Mouse (Mus musculus) lung, embryonic 16.5 days (tissue): ENCODE data around the gene Mink1. TPM values are rescaled to one million over a fixed set of nuclear protein-coding genes. Genes with fewer than 3 reads are reported as not detected.
"Not testable (repeated sequence)": the region's sequence is repeated elsewhere in the genome, so short reads cannot be mapped to it uniquely, and the experiment has no call there.

Source experiments
- ATAC-seq: fragments of 200-750 bp; cut with Nextera tagmentation; 2 replicates; pipeline ENCODE4 v1.8.0; 2017; ENCODE audit warnings: low read depth, mild to moderate bottlenecking, moderate library complexity
- H3K27ac ChIP-seq: fragments of 300-500 bp; sonication (generic); 2 replicates; pipeline ENCODE4 v1.5.1; 2014; ENCODE audit warnings: mild to moderate bottlenecking, control low read depth, low read length
- H3K27me3 ChIP-seq: fragments of 300-500 bp; sonication (generic); 2 replicates; pipeline ENCODE4 v1.6.1; 2014; ENCODE audit warnings: low read depth, low read length, mixed read lengths; ENCODE audit not compliant: control insufficient read depth, insufficient read depth
- H3K36me3 ChIP-seq: fragments of 300-500 bp; sonication (generic); 2 replicates; pipeline ENCODE4 v1.6.1; 2014; ENCODE audit warnings: low read length; ENCODE audit not compliant: control insufficient read depth, insufficient read depth
- H3K4me1 ChIP-seq: fragments of 300-500 bp; sonication (generic); replicated peaks from 2 replicates; pipeline ENCODE4 v1.6.1; 2014; ENCODE audit warnings: low read length, mixed read lengths; ENCODE audit not compliant: control insufficient read depth, insufficient read depth
- H3K4me2 ChIP-seq: fragments of 300-500 bp; sonication (generic); 2 replicates; pipeline ENCODE4 v1.6.1; 2014; ENCODE audit warnings: low read depth, low read length, control low read depth
- H3K4me3 ChIP-seq: fragments of 300-500 bp; sonication (generic); 2 replicates; pipeline ENCODE4 v1.5.1; 2014; ENCODE audit warnings: mild to moderate bottlenecking, low read length, control low read depth
- H3K9ac ChIP-seq: fragments of 300-500 bp; sonication (generic); 2 replicates; pipeline ENCODE4 v1.6.1; 2014; ENCODE audit warnings: low read length, control low read depth
- H3K9me3 ChIP-seq: fragments of 300-500 bp; sonication (generic); 2 replicates; pipeline ENCODE4 v1.6.1; 2016; ENCODE audit warnings: low read length; ENCODE audit not compliant: control insufficient read depth
- WGBS: fragments of 180-500 bp; shearing (Covaris S2); extraction: QIAGEN DNeasy Blood & Tissue Kit; methylation state at CpG from one replicate; pipeline ENCODE4 v1.1.7; 2014; 5-methylcytosine and 5-hydroxymethylcytosine counted together
- polyA plus RNA-seq: library from polyadenylated mRNA; unstranded; fragments of >200 nt; fragmentation: Nextera tagmentation; extraction: Ambion mirVana; gene quantifications from 2 replicates; pipeline ENCODE4 v1.2.1, GENCODE M21; 2015

Mink1 gene
- polyA plus RNA-seq, 1 experiment from 2014 or later: 10.3 TPM

DNA sequence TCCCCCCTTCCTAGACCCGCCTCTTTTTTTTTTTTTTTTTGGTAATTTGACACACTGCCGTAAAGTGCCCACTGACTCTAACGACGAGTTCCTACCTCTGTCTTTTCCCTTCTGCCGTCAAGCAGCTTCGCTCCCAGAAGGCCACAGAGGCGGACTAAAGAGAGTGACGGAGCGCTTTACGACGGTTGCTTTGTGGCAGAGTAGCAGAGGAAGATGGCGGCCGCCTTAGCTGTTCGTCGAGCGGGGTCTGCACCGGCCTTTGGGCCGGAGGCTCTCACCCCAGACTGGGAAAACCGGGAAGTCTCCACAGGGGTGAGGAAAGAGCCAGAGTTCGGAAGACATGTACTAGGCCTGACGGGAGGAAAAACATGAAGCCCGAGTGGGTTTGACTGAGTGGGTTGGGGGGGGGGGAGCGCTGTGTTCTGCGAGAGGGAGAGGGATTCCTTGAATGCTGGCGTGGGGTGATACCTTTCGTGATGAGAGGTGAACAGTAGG is 37.5 kb upstream of the Mink1 start, which contains the start of gene Psmb6:
TSS of gene Psmb6 (plus strand) at position 184 of the 495 bp plus-strand sequence.
- no peaks in the 10 kb centered on the region for H3K9me3 ChIP-seq
- peak within 1 kb of the TSS; percentile 58 for H3K4me2 ChIP-seq
- peaks cover 5% of the 10 kb centered on the region for H3K4me1 ChIP-seq
- WGBS: 0% methylated on average over 25 of the region's 26 CpGs
- H3K27me3 ChIP-seq: no peaks in the 10 kb centered on the region
- H3K36me3 ChIP-seq: peaks cover 18% of the 10 kb centered on the region
- H3K27ac ChIP-seq: no peak within 1 kb of the TSS
- peak within 1 kb of the TSS; percentile 81 for H3K9ac ChIP-seq
- peak; percentile 95 for ATAC-seq
- peak within 1 kb of the TSS; percentile 78 for H3K4me3 ChIP-seq

DNA sequence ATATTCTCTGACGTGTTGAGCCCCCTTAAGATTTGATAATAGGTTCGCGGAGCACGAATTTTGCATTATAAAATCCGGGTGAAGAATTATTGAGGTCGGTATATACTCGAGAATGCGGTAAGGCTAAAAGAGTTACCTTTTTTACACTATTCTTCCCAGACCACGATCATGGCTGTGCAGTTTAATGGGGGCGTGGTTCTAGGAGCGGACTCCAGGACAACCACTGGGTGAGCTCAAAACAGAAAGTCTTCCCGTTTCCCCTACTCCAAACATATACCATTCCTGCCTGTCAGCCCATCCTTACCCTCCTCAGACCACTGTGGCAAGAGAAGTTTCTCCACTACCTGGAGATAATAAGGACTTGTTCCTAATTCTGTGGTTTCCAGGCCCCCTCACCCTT is 37.0 kb upstream of the Mink1 start:
- no peak overlapping the region for H3K27ac ChIP-seq
- peak overlapping the region; percentile 58 for H3K4me2 ChIP-seq
- peak overlapping the region; percentile 81 for H3K9ac ChIP-seq
- ATAC-seq: peak; percentile 42
- WGBS: 1% methylated on average over 12 of the region's 12 CpGs
- no peaks in the 10 kb centered on the region for H3K9me3 ChIP-seq
- H3K27me3 ChIP-seq: no peaks in the 10 kb centered on the region
- peak overlapping the region; percentile 78 for H3K4me3 ChIP-seq
- peaks cover 5% of the 10 kb centered on the region for H3K4me1 ChIP-seq
- H3K36me3 ChIP-seq: peaks cover 18% of the 10 kb centered on the region

DNA sequence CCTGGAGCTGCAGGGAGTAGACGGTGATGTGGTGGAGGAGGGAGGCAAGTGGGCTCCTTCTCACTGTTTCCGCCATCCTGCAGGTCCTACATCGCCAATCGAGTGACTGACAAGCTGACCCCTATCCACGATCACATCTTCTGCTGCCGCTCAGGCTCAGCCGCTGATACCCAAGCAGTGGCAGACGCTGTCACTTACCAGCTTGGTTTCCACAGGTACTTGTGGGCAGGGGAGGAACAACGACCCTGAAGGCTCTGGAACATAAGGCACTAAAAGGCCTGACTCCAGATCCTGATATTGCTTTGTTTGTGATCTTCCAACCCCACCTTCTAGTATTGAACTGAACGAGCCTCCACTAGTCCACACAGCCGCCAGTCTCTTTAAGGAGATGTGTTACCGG is 36.5 kb upstream of the Mink1 start:
- peaks cover 5% of the 10 kb centered on the region for H3K4me1 ChIP-seq
- 78% methylated on average over 12 of the region's 12 CpGs for WGBS
- peak overlapping the region; percentile 58 for H3K4me2 ChIP-seq
- ATAC-seq: no peak
- H3K9ac ChIP-seq: peak overlapping the region; percentile 81
- no peaks in the 10 kb centered on the region for H3K9me3 ChIP-seq
- peak overlapping the region; percentile 78 for H3K4me3 ChIP-seq
- H3K27ac ChIP-seq: no peak overlapping the region
- H3K27me3 ChIP-seq: no peaks in the 10 kb centered on the region
- peaks cover 18% of the 10 kb centered on the region for H3K36me3 ChIP-seq

DNA sequence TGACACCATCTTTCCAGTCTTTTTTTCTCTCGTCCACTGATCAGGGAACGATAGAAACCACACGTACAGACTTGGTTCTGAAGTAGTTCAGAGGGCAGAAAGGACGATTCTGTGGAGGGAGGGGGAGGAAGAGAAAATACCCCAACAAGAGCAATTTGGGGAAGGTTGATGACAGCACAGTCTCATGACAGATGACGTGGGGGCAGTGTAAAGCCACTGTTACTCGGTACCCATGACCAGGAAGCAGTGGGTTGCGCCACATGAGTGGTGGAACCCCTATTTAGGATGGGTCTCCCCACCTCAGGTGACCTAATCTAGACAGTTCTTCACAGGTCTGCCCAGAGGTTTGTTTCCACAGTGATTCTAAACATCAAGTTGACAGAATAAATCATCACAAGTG is 34.1 kb upstream of the Mink1 start:
- Histone ChIP-seq H3K4me3 (no peak overlapping the region), H3K36me3 (peaks cover 18% of the 10 kb centered on the region), H3K4me2 (no peak overlapping the region), H3K4me1 (peaks cover 5% of the 10 kb centered on the region), H3K9me3 (no peaks in the 10 kb centered on the region), H3K9ac (no peak overlapping the region), H3K27me3 (no peaks in the 10 kb centered on the region), H3K27ac (no peak overlapping the region)
- no peak for ATAC-seq
- 79% methylated on average over 7 of the region's 7 CpGs for WGBS

DNA sequence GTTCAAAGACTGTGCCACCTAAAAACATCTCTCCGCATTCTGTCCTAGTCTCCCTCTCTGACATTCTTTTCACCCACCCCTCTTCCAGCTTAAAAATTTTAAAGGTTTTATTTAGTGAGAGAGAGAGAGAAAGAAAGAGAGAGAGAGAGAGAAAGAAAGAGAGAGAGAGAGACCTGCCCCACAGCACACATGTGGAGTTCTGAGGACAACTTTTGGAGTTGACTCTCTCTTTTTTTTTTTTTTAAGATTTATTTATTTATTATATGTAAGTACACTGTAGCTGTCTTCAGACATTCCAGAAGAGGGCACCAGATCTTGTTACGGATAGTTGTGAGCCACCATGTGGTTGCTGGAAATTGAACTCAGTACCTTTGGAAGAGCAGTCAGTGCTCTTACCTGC is 31.6 kb upstream of the Mink1 start:
- H3K27ac ChIP-seq, H3K9ac ChIP-seq, H3K4me2 ChIP-seq, H3K27me3 ChIP-seq, H3K4me3 ChIP-seq, ATAC-seq, H3K9me3 ChIP-seq, H3K4me1 ChIP-seq: not testable (repeated sequence)
- WGBS: 83% methylated on average over 2 of the region's 2 CpGs
- H3K36me3 ChIP-seq: peaks cover 18% of the 10 kb centered on the region

DNA sequence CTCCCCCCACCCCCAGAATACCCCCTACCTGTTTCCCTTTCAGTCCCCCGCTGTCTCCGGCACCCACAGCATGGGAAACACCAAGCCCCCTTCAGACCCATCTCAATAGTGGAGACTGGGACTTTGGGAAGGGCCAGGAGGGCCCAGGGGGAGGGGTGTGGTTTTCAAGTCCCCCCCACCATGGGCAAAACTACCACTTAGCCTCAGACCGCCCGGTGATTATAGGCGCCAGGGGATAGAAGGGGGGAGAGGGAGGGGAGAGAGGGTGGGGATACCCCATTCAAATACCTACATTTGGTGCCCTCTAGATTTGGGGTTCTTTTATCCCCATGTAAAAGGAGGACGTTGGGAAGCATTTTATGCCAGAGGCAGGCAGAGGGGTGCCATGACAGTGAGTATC is 29.8 kb upstream of the Mink1 start, which contains the start of gene Gm40193:
TSS of gene Gm40193 (minus strand) at position 101 of the 400 bp plus-strand sequence.
- WGBS: 78% methylated on average over 6 of the region's 6 CpGs
- Histone ChIP-seq H3K4me2 (no peak within 1 kb of the TSS), H3K36me3 (peaks cover 6% of the 10 kb centered on the region), H3K27ac (no peak within 1 kb of the TSS), H3K27me3 (no peaks in the 10 kb centered on the region), H3K9ac (no peak within 1 kb of the TSS), H3K4me3 (no peak within 1 kb of the TSS), H3K4me1 (no peaks in the 10 kb centered on the region), H3K9me3 (no peaks in the 10 kb centered on the region)
- no peak for ATAC-seq

DNA sequence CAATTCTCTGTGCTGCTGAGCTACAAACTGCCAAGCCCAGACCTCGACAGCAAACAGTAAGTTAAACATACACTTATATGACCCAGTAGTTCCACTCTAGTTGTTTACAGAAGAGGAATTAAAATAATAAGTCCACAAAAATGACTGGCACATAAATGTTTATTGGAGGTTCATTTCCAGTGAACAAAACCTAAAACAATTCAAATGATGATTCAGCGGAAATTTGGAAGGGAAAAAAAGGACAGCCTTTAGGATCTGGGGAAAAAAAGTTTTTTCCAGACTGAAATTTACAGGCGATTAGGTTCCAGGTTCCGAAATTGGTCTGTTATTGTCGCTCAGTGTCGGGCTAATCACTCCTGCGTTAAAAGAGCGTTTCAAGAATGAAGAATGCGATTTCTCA is 23.3 kb upstream of the Mink1 start:
- ATAC-seq: no peak
- peak overlapping the region; percentile 74 for H3K4me3 ChIP-seq
- peaks cover 7% of the 10 kb centered on the region; the same call in 1 of the 2 replicates for H3K4me1 ChIP-seq
- peaks cover 2% of the 10 kb centered on the region; the same call in 1 of the 2 replicates for H3K36me3 ChIP-seq
- H3K27me3 ChIP-seq: no peaks in the 10 kb centered on the region
- peak overlapping the region; percentile 75 for H3K9ac ChIP-seq
- no peaks in the 10 kb centered on the region for H3K9me3 ChIP-seq
- peak overlapping the region; percentile 68 for H3K4me2 ChIP-seq
- WGBS: 11% methylated on average over 9 of the region's 9 CpGs
- peak overlapping the region; percentile 80 for H3K27ac ChIP-seq

DNA sequence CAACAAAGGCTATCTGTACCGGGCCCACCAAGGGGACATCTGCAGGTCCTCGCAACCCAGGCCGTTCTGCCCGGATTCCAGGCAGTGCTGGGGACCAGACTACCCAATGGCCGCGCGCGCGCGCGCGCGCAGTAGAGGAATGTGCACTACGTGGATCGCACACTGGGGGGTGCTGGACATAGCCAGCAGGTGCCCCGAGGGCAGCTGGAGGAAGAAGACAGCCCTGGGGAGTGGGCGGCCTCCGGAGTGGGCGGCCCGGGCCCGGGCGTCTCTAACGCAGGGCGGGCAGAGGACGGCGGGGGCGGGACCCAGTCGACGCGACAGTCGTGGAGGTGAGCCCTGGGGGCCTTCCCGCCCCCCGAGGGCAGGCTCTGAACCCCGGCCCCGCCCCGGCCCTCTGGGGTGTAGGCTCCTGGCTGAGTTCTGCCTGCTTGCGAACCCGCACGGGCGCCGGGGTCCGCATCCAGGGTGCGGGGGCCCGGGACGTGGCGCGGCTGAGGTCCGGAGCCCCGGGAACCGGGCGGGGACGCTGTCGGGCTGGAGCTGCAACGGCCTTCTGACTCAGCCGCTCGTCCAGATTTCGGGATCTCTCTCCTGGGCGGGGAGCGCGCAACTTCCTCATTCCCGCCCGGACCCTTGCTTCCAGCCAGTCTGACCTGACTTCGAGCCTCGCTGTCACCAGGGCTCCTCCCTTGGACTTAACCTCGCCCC is 22.6 kb upstream of the Mink1 start, which contains the start of gene Pld2:
TSS of gene Pld2 (plus strand) at position 188 of the 711 bp plus-strand sequence.
- H3K4me1 ChIP-seq: peaks cover 7% of the 10 kb centered on the region; the same call in 1 of the 2 replicates
- ATAC-seq: peak; percentile 99
- H3K4me3 ChIP-seq: peak within 1 kb of the TSS; percentile 74
- peaks cover 2% of the 10 kb centered on the region; the same call in 1 of the 2 replicates for H3K36me3 ChIP-seq
- peak within 1 kb of the TSS; percentile 75 for H3K9ac ChIP-seq
- WGBS: under 1% methylated on average over 60 of the region's 65 CpGs
- H3K9me3 ChIP-seq: no peaks in the 10 kb centered on the region
- peak within 1 kb of the TSS; percentile 80 for H3K27ac ChIP-seq
- peak within 1 kb of the TSS; percentile 68 for H3K4me2 ChIP-seq
- H3K27me3 ChIP-seq: no peaks in the 10 kb centered on the region

DNA sequence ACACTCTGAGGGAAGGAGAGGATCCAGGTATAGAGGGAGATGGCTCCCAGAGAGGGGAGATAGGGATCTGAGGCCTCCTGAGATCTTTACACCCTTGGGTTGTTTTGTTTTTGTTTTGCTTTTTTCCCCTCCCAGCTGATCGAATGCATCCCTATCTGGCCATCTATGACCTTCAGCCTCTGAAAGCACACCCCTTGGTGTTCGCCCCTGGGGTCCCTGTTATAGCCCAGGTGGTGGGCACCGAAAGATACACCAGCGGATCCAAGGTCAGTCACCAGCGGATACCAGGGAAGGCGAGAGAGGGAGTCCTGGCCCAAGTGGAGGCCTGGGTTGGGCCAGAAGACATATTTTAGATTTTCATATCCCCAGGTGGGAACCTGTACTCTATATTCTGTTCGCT is 21.8 kb upstream of the Mink1 start:
- H3K4me3 ChIP-seq: peak overlapping the region; percentile 74
- H3K9me3 ChIP-seq: no peaks in the 10 kb centered on the region
- H3K4me1 ChIP-seq: peaks cover 7% of the 10 kb centered on the region; the same call in 1 of the 2 replicates
- H3K9ac ChIP-seq: 0 out of 2 replicates have a peak overlapping the region, but pooled peaks have one; percentile 75
- H3K27me3 ChIP-seq: no peaks in the 10 kb centered on the region
- peaks cover 2% of the 10 kb centered on the region; the same call in 1 of the 2 replicates for H3K36me3 ChIP-seq
- no peak overlapping the region for H3K27ac ChIP-seq
- 82% methylated on average over 7 of the region's 7 CpGs for WGBS
- peak overlapping the region; percentile 68 for H3K4me2 ChIP-seq
- no peak for ATAC-seq
